Mouse (Mus musculus): Measurements from ENCODE around the gene Atxn7.
"Not testable (repeated sequence)": the region's sequence is repeated elsewhere in the genome, so short reads cannot be mapped to it uniquely, and the experiment has no call there.

Atxn7 gene

DNA sequence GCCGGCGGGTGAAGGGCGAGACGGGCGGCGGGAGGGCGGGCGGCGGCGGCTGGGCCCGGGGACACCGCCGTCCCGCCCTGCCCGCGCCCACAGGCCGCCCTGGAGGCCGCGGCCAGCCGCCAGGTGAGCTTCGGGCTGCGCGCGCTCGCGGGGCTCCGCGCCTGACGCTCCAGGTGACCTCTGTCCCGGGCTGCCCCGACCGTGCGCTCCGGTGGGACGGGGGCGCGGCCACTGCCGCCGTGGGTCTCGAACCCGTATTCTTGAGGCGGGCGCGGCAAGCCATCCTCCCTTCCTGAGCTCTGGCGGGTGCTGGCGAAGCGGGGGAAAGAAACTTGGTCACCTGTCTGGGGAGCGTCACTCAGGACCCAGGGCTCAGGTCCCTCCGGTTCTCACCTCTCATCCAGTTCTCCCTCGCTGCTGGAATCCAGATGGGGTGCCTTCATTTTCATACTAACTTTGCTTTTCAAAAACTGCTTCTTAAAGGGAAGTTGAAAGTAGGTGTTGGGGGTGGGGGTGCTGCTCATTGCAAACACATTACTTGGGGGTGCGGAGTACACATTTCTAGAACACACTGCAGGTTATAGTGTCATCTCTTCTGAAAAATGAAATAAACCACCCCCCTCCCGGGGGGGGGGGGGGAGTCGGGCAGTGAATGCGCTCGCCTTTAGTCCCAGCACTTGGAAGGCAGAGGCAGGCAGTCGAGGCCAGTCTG lies at the start of gene Atxn7, which contains the start of gene Thoc7:
Gene Atxn7 (plus strand): TSS at position 40 of the 712 bp plus-strand sequence.
Gene Thoc7 (minus strand): TSS at position 452 of the 712 bp plus-strand sequence.
- DNase-seq (ENCODE audit: inconsistent ontology term): peak; percentile 45

DNA sequence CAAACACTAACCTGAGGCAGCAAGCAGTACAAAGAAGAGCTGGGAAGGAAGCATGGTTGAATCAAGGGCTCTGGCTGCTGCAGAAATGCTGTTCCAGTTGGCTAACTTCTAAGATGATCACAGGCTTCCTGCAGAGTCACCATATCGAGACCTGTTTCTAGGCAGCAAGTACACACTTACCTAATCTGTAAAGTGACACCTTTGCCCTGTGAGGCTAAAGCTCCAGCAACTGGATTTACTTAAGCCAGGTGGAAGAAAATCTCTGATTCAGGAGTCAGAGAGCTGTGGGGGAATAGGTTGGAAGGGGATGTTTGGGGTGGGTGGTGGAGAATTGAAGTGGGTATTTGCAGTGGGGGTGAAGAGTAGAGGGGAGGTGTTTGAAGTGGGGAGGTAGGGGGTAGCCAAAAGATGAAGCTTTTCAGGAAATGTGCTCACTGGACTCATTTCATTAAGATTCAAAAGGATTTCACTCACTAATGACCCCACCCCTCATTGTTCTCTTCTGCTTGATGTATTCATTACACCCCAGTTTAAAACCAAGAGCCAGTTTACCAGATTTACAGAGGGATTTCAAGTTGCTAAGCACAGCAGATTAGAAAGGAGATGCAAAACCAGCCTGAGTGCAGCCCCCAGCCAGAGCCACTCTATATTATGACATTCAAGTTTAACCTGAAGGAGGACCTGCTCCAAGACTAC lies 46.7 kb upstream of the Atxn7 start, which contains the start of gene Gm281:
Gene Gm281 (minus strand): TSS at position 92 of the 696 bp plus-strand sequence.
- no peak for DNase-seq (ENCODE audit: inconsistent ontology term)

DNA sequence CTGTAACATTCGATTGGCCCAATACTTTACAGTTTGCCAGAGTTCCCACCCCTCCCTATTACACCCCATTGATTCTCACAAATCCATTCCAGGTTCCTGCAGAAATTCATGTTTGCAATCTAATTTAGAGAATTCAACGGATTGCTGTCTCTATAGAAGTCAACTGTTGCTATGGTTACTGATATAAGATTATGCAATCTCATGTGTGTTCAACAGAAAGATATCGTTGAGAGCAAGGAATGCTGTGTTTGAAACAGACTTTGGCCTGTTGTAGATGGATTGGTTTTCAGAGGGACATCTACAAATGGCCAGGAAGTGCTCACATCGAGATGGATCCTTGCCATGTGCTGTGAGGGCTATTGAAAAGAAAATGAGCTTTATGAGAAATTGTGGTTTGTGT lies 46.0 kb upstream of the Atxn7 start:
- DNase-seq (ENCODE audit: inconsistent ontology term): no peak

DNA sequence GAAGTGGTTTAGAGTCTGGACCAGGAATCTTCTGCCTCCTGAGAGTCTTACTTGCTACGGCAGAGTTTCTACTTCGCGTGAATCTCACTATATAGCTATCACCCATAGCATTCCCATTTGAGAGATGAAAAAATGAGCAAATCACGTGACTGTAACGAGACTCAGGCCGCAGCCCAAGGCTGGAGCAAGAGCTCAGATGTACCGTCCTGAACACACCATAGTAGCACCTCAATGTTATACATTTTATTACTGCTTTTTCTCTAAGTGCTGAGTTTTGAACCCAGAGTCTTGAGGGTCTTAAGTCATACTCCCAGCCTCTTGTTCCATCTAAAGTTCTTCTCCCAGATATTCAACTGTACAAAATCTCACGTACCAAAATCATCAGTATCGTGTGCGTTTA lies 44.0 kb upstream of the Atxn7 start:
- DNase-seq (ENCODE audit: inconsistent ontology term): no peak

DNA sequence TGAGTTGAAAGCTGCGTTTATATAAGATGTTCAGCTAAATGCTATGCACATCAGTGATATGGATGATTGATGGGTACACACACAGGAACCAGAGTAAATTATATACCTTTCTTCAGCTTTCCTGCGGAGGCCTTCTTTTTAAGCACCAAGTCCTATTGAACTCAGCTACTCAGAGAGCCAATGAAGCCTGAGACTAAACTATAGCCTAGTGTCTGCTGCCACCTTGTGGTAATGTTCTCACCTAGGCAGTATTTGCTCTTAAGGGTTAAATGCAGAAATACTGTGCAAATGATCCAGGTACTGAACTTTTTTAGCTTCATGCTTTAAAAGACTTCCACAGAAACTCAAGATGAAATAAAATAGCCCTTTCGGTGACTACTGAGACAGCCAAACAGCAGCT lies 43.6 kb upstream of the Atxn7 start:
- DNase-seq (ENCODE audit: inconsistent ontology term): peak; percentile 64

DNA sequence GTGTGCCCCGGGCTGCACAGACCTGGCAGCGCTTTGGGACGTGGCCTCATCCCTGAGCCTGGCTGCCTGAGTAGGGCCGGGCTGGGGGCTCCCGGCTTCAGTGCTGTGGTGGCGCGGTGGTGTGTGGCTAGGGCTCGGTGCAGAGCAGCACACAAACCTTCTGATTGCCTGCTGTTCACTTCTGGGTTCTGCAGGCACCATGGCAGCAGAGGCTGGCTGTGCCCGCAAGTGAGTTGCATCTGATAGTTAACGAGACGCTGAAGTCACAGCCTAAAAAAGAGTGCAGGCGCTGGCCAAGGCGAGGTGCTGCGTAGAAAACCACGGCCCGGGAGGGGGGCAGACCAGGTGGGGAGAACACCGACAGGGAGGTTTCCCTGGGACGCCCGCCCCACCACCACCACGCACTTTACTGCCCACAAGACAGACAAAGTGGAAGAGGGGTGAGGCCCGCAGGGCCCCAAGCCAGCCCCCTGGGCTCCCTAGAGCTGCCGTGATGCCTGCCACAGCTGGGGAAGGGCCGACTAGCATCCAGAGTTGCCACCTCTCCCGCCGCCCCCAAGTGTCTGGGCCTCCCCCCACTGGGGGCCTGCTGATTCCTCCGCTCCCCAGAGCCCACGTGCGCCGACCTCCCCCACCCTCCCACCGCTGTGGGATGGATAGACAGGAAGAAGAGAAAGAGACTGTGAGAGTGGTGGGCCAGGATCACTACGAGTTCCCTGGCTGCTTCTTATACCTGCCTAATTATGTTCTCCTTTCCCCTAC lies 27.8 kb upstream of the Atxn7 start:
- no peak for DNase-seq (ENCODE audit: inconsistent ontology term)

DNA sequence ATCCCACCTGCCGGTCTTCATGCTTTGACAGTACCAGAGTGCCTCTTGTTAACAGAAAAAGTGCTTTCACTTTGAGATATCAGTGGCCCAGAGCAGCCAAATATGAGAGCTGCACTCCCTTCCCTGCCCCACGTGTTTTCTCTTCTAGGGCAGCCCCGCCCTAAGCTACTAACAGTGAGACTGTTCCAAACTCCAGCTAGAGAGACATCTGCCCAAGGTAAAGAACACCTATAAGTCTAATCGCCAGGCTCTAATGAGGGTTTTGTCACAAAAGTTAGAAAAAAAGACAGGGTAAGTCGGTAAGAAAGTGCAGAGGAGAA lies 27.2 kb upstream of the Atxn7 start:
- no peak for DNase-seq (ENCODE audit: inconsistent ontology term)

DNA sequence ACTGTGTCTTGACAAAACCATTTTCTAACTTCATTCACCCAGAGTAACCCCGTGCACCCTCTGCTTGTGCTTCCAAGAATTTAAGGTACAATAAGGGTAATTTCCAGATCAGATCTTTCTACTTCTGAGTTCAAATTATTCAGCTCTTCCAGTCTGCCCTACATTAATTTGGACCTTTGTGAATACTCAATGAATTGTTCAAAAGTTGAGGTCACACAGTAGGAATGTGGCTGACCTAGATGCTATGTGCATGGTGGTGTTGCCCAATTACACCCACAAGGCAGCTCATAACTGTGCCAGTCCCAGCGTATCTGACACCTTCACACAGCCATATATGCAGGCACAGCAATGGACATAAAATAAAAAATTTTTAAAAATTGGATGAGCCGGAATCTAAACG lies 16.6 kb upstream of the Atxn7 start:
- DNase-seq (ENCODE audit: inconsistent ontology term): peak; percentile 91

DNA sequence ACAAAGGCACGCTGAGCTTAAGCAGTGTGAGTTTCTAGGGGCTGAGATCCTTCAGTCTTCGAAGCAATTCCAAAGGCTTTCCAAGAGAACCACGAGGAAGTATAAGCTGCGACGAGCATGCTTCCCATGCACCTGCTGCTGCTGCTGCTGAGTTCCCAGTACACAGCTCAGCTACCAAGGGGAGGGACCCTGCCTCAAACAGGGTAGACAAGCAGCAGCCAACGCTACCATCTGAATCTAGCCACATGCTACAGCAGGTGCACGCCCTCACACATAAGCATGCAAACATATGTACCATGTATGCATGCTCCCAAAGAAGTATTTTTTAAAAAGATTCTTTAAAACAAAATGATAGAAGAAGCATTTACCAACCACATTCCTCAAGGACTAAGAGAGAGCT lies 12.9 kb upstream of the Atxn7 start:
- DNase-seq (ENCODE audit: inconsistent ontology term): no peak

DNA sequence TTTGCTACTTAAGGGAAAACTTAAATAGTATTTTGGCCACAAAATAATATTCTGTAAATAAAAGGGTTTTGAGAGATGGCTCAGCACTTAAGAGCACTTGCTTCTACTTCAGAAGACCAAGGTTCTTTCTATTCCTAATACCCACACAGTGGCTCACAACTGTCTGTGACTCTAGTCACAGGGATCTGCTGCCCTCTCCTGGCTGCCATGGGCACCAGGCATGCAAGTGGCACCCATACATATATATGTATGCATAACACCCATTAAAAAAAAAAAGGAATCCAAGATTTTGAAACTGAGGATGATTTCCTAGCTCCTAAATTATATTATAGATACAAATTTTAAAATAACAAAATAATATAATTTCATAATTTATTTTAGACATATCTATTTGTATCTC lies 10.8 kb upstream of the Atxn7 start:
- DNase-seq (ENCODE audit: inconsistent ontology term): no peak

DNA sequence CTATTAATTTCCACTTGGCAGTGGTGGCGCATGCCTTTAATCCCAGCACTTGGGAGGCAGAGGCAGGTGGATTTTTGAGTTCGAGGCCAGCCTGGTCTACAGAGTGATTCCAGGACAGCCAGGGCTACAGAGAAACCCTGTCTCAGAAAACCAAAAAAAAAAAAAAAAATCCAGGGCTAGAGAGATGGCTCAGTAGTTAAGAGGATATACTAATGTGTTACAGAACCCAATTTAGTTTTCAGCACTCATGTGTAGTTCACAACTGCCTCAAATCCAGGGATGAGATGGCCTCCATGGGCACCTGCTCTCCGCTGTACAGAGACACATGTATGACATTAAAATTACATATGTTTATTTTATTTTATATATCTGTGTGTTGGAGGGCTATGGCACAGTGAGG lies 9.1 kb upstream of the Atxn7 start:
- not testable (repeated sequence) for DNase-seq (ENCODE audit: inconsistent ontology term)

DNA sequence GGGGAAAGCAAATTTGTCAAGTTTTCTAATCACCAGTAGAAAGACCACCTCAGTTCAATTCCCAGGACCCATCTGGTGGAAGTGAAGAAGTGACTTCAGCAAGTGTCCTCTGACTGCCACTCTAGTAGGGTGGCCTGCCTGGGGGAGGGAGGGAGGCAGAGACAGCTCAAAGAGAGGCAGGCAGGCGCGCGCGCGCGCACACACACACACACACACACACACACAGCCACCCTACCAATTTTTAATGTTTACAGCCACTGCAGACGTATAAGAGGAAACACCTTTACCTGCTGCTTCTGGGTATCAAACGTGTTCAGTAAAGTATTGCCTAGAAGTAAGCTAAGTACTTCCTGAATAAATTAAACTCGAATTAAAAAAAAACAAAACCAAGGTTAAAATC lies 1.2 kb upstream of the Atxn7 start:
- DNase-seq (ENCODE audit: inconsistent ontology term): peak; percentile 75

DNA sequence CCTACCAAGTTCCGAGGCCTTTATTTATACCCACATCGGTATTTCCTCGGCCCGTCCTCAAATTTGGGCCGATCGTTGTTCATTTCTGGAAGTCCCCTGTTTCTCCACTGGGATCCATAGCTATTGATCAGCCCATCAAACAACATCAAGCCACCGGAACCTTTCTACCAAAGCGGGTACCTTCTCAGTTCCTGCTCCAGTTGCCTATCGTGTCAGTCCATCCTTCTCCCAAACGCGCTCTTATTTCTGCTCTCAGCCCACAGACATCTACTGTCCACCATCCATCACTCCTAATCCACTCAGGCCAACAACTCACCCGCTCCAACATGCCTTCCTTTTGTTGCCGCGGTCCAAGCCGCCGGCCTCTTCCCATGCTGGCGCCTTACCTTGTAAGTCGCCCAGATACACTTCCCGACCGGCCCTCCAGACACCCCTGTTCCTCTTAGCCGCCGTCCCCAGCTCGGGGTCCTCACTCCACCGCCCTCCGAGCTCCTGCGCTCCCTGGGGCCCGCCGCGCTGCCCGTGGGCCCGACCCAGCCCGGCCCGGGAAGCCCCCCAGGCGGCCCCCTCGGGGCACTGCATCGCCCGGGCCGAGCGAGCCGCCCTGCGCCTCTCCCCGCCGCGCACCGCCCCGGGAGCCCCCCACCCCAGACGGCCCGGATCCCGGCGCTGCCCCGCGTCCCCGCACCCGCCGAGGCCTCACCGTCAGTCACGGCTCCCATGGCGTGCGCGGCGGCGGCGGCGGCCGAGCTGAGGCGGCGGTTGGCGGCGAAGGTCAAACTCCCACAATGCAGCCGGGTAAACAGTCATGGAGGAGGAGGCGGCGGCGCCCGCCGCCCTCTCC lies 536 bp upstream of the Atxn7 start:
- DNase-seq (ENCODE audit: inconsistent ontology term): peak; percentile 78

DNA sequence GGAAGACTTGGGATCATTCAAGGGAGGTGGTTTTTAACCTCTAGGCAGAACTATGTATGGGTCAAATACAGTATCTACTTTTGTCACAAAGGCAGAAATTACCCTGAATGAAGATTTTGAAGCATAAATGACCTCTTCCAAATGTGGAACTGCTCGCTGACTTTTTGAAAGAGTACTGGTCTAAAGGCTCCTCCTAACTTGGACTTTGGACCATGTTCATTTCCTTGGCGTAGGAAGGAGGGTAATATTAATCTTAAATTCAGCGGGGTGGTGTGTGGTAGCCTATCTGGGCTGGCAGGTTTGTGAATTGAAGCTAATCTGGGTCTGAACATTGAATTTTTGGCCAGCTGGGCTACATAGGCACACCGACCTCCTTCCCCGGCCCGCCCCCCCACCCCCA lies 1.2 kb downstream of the Atxn7 start:
- DNase-seq (ENCODE audit: inconsistent ontology term): no peak

DNA sequence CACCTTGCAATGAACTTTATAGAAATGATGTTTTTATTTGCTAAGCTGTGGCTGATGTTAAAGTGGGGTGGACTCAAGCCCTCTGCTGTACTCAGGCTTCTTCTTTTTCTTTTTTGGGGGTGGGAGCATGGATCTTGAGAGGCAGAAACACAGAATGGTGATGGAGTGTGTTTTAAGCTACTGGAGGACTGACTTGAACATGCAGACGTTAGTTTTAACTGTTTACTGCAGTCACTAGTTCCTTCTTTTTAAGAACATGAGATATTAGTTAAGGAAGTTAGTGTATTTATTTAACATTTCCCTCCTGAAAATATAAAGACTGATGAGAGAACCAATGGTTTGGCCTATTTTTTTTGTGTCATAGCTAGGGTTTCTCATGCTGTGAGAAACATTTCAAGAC lies 2.3 kb downstream of the Atxn7 start:
- DNase-seq (ENCODE audit: inconsistent ontology term): no peak

DNA sequence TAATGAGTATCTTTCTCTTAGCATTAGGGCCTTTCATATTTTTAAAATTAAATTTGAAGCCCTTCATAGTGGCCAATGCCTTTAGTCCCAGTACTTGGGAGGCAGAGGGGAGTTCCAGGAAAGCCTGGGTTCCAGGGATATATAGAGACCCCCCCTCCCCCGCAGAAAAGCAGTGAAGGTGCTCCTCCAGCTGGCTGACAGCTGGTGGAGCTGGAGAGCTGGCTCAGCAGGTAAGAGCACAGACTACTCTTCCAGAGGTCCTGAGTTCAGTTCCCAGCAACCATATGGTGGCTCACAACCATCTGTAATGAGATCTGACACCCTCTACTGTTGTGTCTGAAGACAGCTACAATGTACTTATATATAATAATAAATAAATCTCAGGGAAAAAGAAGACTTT lies 6.4 kb downstream of the Atxn7 start:
- no peak for DNase-seq (ENCODE audit: inconsistent ontology term)

DNA sequence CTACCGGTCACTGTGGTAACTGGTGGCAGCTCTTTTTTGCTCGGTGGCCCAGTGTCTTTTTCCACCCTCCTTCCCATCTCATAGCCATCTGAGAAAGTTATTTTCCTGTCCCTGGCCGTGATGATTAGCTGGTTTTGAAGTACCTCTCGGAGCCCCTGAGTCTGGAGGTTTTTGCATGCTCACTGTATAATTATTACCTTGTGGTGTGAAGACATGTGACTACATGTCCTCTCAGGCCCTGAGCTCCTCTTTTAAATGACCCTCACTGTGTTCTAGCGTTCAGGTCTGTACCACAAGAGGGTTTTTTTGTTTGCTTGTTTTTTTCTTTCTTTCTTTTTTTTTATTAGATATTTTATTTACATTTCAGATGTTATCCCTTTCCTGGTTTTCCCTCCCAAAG lies 7.2 kb downstream of the Atxn7 start:
- DNase-seq (ENCODE audit: inconsistent ontology term): no peak

DNA sequence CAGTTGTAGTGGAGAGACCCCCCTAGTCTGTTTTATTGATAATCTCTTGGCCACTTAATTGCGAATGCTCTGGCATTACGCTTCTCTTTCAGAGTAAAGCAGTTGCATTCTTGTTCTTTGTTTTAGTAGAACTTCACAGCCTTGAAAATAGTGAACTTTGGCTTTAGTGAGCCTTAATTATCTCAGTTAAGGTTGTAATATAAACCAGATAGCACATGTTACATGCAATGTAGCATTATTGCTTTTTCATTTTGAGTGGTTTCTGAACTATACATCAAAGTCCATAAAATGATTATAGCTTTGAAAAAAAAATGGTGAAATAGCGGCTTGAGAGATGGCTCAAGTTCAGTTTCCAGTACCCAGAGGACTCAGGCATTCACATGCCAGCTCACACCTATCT lies 9.3 kb downstream of the Atxn7 start:
- no peak for DNase-seq (ENCODE audit: inconsistent ontology term)

DNA sequence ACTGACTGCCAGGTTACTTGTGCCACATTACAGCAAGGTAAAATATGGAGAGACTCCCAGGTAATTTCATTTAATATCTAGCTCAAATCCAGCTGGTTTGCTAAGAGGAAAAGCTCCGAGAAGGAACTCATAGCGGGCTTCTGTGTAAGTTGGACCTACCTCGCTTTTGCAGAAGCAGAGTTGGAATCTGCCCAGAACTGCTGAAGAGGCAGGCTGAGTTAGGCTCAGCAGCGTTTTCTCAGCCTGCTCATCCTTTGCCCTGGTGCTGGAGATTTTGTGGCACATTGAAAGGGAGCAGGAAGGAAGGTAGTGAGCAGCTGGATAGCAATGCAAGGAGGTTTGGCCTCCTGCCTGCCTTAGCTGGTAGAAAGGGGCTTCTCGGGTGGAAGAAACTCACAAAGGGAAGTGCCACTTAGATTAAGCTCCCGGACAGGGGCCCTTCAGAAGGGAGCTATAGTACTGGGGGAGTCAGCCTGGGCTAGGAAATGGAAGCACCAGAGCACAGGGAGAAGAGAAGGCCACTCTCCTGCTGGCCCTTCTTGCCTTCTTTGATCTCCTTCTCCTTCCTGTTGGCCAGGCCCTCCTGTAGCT lies 10.5 kb downstream of the Atxn7 start:
- DNase-seq (ENCODE audit: inconsistent ontology term): no peak

DNA sequence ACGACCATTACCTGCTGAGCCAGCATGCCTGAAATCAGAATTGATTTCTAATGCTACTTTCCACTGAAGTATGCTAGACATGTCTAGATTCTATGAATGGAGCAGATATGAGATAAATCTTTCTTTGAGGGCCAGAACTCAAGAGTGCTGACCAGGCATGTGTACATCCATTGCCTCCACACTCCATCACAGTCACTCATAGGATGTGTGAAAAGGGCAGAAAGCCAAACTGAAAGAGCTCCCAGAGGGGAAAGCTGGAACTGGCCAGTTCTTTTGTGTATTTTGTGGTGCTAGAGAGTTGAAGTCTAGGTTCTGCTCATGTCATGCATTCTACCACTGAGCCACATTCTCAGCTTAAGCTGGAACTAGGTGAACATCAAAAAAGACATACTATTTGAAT lies 16.3 kb downstream of the Atxn7 start:
- no peak for DNase-seq (ENCODE audit: inconsistent ontology term)

DNA sequence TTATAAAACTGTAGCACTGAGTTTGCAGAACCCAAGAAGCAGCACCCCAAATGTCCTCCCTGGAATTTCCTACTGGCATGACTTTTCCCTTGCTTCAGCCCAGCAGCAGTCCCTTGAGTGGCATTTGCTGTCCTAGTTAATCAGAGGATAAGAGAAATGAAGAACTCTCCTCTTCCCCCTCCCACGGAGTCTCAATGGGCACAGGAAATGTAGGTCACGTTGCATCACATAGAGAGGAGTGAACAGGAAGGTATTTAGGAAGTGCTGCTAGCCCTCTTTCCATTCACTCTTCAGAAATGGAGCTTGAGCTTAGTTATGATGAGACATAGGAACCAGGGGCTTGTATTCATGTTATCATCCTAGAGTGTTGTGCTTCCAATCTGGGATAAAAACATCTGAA lies 20.0 kb downstream of the Atxn7 start:
- DNase-seq (ENCODE audit: inconsistent ontology term): peak; percentile 75

DNA sequence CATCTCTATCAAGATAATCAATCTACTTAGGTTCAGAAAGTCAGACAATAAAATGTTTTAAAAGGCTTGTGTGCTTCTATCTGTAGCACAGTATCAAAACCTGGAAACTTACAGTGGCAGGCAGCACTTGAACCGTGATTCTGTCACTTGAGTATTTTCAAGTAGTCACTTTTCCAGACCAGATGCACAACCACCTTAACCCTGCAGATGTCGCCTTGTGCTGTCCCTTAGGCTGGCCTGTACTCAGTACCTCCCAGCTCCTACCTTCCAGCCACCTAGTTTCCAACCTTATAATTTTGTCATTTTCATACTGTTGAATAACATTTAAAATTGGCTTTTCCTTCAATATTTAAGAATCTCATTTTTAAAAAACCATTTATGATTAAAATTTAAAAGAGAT lies 20.9 kb downstream of the Atxn7 start:
- DNase-seq (ENCODE audit: inconsistent ontology term): no peak
